Mouse (Mus musculus) left cerebral cortex, postnatal 25 days (tissue): ENCODE results near the gene Wwp2. TPM values are rescaled to one million over a fixed set of nuclear protein-coding genes. Genes with fewer than 3 reads are reported as not detected.
"Not testable (repeated sequence)": the region's sequence is repeated elsewhere in the genome, so short reads cannot be mapped to it uniquely, and the experiment has no call there.

ENCODE experiments used
- DNase-seq, 2 experiments: peaks; one replicate each; pipeline ENCODE4 v3.0.0; 2022; ENCODE audit warnings: low spot score in 2 of 2, mixed read lengths in 1 of 2
- intact Hi-C: fragments of 180-260 bp; cut with DNase I; formaldehyde crosslinking; loops from one replicate; pipeline ENCODE4 v1.15.1; 2025
- total RNA-seq, 2 experiments: library from RNA; stranded (reverse); gene quantifications; 2 replicates each; pipeline ENCODE4 v1.2.3; 2021

Gene Wwp2
- total RNA-seq, 2 experiments from 2014 or later: 32.7 to 42.0 TPM

DNA sequence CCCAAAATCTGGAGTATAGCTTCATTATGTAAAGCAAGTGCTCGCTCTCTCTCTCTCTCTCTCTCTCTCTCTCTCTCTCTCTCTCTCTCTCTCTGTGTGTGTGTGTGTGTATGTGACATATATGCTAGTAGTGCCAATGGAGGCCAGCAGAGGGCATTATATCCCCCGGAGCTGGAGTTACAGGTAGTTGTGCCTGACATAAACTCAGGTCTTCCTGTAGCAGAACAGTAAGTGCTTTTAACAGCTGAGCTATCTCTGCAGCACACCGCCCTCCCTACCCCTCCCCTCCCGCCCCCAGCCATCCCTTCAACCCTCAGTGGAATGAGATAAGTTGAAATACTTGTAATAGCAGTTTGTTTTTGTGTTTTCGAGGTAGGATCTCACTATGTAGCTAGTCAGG, 30.5 kb downstream of the Wwp2 start:
- intact Hi-C loops: no loop called here
- no peak for DNase-seq

DNA sequence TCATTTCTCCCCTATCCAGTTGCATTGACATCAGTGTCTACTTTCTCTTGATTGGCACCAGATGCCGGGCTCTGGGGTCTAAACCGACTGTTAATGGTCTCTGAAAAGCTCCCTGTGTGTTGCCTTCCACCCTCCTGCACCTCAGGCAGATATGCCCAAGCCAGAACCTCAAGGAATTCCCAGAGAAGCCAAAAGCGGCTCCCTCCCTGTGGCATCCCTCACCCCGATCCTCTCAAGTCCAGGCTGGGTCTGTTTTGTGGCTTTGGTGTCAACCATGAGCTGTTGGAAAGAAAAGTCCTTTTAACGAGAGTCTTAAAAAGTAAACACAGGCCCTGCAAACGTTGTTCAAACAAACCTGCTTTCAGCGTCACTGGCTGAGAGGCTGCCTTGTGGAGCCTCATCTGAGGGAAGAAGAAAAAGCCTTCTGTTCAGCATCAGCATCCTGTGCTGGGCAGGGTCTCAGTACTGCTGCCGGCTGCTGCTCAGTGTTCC, 32.7 kb downstream of the Wwp2 start:
- intact Hi-C loops: no loop called here
- DNase-seq: no peak

DNA sequence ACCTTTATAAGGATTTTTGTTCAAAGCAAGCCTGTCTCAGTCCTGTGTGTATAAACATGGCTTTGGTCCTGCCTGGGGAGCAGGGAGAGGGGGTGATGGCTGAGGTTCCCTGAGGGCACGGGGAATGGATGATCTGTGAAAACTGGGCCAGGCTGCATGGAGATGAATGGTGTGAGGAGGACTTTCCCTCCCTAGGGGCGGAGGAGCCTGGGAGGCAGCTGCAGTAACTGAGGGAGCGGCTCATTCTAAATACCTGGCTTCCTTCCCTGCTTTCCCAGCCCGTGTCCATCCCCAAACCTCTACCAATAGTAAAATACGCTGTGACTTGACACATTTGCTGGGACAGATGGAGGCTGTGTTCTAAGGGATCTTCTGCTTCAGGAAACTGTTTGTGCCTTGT, 34.1 kb downstream of the Wwp2 start:
- DNase-seq: no peak
- intact Hi-C loops: no loop called here

DNA sequence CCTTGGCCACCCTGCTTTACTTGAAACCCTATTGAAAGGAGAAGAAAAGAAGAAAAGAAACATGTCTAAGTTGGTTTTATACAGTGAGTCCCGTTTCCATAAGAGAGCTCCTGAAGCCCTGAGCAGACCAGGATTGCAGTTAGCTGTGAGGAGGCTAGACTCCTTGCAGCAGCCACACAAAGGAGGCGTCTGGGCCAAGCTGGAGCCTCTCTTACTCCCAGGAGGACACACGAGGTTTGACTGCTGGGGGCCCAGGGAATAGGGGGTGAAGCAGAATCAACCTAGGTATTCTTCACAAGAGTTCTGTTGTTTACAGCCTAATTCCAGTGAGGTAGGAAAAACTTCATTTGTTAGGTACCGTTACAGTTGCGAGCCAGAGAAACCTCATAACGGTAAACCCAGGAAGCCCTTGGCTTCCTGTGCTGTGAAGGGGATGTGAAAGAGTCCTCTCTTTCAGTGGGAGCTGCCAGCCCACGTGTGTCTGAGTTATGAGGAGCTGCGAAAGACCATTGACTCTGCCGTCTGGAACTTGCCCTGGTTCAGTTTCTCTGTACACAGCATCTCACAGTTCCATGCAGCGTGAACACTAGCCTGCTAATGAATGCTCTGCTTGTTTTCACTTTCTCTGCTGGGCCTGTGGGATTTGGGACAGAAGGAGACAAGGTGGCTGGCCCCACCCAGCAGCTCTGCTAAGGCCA, 36.4 kb downstream of the Wwp2 start:
- no peak for DNase-seq
- intact Hi-C loops: no loop called here

DNA sequence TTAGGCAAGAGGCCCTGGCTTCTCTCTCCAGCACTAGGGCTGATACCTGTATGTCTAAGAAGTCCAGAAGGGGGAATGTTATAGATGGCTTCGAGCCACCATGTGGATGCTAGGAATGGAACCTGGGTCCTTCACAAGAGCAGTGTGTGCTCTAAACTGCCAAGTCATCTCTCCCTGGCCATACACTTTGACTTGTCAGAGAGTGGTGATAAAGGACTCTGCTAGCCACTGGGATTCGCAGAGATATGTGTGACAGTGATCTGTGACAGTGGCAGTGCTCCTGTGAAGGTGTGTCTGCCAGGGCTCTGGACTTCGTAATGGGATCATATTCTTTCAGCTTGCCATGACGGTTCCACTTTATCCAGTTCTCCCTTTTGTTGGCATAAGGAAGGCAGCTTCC, 37.2 kb downstream of the Wwp2 start:
- intact Hi-C loops: no loop called here
- no peak for DNase-seq

DNA sequence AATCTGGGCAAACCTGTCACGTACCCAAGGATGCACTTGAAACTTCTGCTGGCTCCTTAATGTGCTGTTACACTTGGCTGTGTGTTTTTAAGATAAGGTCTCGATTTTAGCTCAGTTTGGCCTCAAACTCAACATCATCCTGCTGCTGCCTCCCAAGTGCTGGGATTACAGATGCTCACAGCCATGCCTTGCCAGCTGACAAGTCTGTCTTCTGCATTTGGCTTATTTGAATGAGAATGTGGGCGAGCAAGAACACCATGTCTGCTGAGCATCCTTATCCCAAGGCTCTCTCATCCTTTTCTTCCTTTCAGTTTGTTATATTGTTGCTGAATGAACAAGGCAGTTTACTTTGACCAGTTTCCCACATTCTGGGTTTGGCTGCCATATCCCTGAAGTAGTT, 39.4 kb downstream of the Wwp2 start:
- intact Hi-C loops: no loop called here
- peak in 1 of 2 experiments; percentile 60 for DNase-seq

DNA sequence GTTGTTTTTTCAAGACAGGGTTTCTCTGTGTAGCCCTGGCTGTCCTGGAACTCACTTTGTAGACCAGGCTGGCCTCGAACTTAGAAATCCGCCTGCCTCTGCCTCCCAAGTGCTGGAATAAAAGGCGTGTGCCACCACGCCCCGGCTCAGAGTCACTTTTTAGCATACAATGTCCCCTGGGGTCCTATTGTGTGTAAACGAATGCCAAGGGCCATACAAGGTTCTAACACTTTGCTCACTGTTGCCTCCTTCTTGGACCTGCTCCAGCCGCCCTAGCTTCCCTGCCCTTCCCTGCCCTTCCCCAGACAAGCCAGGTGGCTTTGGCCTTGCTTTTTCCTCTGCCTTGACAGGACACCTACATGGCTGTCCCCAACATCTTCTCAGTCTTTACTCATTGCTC, 40.6 kb downstream of the Wwp2 start:
- intact Hi-C loops, DNase-seq: not testable (repeated sequence)

DNA sequence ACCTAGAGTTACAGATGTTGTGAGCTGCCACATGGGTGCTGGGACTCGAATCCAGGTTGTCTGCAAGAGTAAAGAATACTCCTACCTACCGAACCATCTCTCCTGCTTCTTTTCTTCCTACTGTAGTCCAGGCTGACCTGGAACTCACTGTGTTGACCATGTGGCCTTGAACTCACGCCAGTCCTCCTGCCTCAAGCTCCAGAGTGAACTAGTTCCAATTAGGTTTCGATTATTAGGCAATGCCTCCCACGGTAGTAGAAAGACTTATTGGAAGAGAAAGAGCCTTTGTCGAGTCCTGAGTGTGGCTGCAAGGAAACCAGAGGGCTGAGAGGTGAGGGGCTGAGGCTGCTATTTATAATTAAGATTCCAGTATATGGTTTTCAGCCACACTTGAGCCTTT, 42.6 kb downstream of the Wwp2 start:
- no peak for DNase-seq
- intact Hi-C loops: no loop called here

DNA sequence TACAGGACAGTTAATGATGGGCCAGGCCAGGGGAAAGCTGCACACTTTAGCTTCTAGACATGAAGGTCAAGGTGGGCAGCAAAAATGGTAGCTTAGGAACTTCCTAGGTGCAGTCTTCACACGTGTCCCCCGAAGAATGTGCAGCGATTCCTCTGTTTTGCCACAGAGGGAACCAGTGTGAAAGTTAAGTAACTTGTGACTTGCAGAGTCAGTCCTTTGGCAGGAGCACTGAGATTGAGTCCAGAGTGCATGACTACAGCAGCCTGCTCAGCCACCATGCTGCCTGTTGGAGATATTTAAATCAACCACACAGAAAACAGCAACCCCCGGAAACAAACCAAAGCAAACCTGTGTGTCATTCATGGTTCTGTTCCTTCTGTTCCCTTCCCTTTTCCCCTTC, 44.3 kb downstream of the Wwp2 start:
- no peak for DNase-seq
- intact Hi-C loops: no loop called here

DNA sequence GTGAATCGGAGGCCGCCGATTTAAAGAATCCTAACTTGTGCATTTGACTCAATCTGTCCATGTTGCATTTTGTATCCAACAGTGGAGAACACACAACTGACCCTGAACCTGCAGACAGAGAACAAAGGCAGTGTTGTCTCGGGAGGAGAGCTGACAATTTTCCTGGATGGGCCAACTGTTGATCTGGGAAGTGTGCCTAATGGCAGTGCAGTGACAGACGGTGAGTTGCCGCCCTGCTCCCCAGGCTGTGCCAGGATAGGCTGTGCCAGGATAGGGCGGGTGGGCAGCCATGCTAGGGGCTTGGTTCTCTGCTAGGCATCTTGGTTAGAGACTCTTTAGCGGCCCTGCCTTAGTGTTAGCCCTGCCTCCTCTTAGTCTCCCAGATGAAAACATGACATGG, 47.1 kb downstream of the Wwp2 start:
- intact Hi-C loops: no loop called here
- DNase-seq: no peak

DNA sequence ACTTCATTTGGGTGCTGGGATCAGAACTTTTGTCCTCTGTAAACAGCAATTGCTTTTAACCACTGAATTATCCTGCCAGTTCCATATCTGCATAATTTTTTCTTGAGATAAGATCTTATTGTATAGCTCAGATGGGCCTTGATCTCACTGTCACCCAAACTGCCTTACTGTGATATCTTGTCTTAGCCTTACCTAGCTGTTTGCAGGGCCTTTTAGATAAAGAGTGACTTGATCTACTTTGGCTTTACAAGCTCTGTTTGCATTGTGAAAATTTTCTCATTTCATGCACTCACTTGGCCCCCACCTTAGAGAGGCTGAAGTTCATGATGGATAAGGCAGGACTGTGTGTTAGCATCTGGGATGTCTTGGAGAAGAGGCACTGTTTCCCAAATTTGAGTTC, 48.8 kb downstream of the Wwp2 start:
- no peak for DNase-seq
- intact Hi-C loops: no loop called here

DNA sequence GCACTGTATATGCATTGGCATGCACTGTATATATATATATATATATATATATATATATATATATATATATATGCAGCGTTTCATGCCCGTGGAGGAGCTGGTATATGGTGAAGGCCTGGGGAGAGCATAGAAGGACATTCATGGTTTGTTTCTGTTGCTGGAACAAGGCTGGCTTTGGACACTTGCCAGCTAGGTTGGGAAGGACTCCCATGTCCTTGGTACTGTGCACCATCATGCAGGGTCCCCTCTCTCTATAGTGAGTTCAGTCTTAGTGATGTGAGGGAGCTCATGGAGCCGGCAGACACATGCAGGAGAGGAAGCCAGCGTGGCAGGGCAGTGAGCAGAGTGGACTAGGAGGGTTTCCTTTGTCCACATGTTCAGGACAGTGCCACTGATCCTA, 52.4 kb downstream of the Wwp2 start:
- DNase-seq: no peak
- intact Hi-C loops: no loop called here

DNA sequence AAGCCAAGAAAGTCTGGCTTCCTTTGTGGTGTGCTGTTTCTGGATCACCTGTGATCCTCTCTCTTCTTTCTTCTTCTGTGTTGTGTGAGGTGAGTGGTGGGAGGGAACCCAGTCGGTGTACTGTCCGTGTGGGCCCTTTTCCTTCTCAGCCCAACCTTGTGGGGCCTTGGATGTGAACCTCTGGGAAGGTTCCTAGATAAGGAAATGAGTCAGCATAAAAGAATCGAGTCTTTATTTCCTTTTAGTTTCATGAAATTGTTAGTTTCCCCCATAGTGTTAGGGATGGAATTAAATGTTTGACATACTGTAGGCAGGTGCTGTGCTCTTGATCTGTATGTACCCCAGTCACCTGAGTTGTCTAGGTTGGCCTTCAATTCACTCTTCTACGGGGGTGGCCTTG, 52.9 kb downstream of the Wwp2 start:
- intact Hi-C loops: no loop called here
- no peak for DNase-seq

DNA sequence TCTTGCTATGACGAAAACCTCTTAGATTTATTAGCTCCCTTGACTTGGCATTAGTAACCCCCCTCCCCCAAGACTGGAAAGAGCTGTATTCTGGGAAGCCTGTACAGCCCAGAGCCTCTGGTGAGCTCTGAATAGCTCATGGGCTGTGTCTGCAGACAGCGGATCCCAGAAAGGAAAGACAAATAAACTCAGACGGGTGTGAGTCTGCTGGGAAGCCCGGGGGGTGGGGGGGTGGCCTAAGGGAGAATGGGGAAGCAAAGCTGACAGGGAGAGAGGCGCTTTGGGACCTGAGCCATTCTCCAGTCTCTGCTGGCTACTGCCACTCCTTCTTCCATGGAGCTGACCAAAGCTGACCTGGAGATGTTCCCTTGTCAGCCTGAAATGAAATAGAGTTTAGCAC, 53.8 kb downstream of the Wwp2 start:
- no peak for DNase-seq
- intact Hi-C loops: no loop called here

DNA sequence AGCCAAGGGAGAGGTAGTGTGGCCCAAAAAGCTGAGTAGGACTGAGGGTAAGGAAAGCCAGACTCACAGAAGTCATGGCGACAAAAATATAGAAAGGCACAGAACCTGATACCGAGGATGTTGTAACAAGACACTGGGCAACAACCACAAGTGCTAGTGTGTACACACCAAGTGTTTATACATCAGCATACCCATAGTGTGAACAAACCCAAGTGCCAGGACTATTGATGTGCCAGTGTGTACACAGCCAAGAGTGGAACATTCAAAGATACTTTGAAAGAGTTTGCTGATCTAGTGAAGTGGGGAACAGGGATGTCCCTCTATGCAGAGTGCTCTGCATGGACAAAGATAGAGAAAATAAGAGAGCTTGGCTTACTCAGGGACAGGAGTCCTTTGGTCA, 54.5 kb downstream of the Wwp2 start:
- DNase-seq: no peak
- intact Hi-C loops: no loop called here

DNA sequence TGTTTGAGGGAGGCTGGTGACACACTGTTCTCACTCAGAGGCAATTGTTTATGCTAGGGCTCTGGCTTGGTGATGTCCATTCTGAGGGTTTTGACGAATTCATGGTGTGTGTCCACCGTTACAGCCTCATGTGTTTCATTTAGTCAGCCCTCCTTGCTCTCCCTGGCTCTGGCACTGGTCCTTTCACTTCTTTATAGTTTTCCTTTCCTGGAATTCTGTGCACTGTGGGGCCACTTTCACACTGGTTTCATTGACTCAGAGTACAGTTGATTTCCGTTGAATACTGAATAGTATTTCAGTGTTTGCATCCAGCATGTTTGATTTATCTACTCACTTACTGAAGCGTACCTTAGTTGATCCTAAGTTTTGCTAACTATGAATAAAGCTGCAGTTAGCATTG, 55.0 kb downstream of the Wwp2 start:
- intact Hi-C loops: no loop called here
- DNase-seq: no peak

DNA sequence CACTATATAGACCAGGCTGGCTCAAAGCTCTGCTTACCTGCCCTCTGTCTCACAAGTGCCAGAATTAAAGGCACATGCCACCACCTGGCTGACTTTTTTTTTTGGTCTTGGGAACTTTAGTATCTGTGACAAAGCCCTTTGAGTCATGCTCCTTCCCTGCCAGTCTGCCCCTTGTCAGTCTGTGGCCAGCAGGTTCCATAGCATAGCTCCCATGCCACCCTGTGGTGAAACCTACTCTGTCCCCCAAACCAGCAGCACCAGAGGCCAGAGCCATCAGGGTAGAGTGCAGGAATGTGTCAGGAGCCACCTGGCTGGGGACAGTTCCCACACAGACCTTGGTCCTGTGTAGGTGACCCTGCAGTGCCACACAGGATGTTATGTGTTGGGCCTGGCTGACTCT, 55.7 kb downstream of the Wwp2 start:
- no peak for DNase-seq
- intact Hi-C loops: no loop called here

DNA sequence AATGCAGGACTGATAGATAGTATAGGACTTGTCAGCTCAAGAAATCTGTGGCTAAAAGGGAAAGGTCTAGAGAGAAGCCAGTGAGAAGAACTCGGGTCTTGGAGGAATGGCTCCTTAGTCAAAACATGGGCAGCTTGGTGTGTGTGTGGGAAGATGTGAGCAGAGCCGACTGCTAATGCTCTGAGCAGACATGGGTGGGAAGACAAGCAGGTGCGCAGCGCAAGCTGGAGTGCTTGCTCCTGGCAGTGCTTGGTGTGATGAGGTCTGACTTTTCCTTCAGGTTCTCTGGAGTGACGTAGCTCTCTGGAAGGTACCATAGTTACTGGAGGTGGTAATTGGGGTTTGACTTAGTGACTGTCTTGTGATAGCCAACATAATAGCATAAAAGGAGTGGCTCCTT, 56.6 kb downstream of the Wwp2 start:
- intact Hi-C loops: no loop called here
- DNase-seq: peak; percentile 41 to 51

DNA sequence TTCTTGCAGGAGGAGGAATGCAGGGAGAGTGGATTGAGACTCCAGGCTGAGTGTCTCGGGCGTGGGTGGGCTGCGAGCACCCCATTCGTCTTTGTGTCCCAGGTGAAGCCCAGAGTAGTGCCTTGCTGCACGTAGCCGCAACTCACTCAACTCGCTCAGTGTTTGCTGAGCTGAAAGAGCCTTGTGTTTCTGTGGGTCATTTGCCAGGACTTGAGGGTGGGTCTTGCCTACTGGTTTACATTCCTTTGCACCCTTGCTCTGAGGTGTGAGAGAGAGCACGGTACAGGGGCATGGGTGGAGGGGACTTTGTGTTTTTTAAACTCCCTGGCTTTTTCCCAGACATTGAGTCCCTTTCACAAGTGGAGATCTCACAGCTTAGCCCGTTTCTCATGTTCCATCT, 59.3 kb downstream of the Wwp2 start:
- intact Hi-C loops: no loop called here
- no peak for DNase-seq

DNA sequence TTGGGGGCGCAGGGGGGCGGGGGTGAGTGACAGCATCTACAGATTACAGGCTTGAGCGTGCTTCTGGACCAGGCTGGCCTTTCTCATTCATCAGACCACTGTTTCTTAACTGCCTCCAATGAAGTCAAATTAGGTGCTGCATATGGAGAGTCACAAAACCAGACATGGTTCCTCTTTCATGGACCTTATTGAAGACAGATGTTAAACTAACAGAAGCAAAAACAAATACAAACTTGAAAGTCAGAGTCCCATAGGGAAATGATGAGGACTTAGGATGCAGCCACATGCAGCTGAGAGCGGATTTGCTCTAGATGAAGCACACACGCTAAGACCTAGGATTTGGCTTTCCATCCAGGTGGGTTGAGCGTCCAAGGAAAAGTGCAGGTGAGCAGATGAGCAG, 61.5 kb downstream of the Wwp2 start:
- intact Hi-C loops: no loop called here
- DNase-seq: no peak

DNA sequence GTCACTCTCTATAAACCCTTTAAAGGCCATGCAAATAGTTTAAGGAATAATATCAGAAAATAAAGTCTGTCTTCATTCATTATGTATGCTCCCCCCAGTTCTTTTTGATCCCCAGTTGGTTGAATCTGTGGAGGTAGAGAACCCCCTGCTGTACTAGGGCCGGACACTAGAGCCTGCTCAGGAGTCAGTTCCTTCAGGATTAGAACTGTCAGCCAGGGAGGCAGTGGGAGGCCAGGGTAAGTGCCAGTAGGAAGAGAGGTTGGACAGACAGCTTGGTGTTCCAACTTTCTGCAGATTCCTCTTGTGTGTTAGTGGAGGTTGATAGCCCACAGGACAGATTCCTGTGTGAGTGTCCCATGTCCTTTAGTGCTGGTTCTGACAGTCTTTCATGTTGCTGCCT, 62.2 kb downstream of the Wwp2 start:
- DNase-seq: no peak
- intact Hi-C loops: no loop called here

DNA sequence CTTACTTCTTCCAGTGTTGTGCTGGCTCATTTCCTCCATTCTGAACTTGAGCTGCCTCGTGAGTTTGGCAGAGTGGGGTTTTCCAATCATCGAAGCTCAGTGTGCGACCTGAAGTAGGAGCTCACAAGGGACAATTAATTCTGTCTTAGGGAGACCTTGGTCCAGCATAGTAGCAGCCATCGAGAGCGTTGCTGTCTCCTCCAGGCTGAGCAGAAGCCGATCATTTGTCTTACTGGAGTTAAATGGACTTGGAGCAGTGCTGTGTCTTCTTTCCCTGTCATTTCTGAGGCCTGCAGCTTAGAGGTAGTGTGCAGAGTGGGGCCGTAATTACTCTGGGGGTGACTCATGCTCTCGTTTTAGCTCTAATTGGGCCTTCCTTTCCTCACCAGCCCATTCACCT, 62.6 kb downstream of the Wwp2 start:
- intact Hi-C loops: no loop called here
- DNase-seq: peak; percentile 17 to 66
